Mouse (Mus musculus): ENCODE results near the gene Ninj1.

The Ninj1 gene

GRCm38 (mm10) chr13:49187288-49188218 lies at the start of gene Ninj1:
Gene Ninj1 (plus strand): TSS chr13:49187485.
- DNase-seq (ENCODE audit: low spot score): peak; percentile 91

GRCm38 (mm10) chr13:49140567-49140966 lies 46.7 kb upstream of the Ninj1 start:
- DNase-seq (ENCODE audit: low spot score): no peak

GRCm38 (mm10) chr13:49142396-49142795 lies 44.9 kb upstream of the Ninj1 start:
- no peak for DNase-seq (ENCODE audit: low spot score)

GRCm38 (mm10) chr13:49143323-49143722 lies 44.0 kb upstream of the Ninj1 start:
- DNase-seq (ENCODE audit: low spot score): no peak

- no peak for DNase-seq (ENCODE audit: low spot score)
Measured at GRCm38 (mm10) chr13:49144451-49144850, 42.8 kb upstream of the Ninj1 start.

- DNase-seq (ENCODE audit: low spot score): no peak
Measured at GRCm38 (mm10) chr13:49145396-49145795, 41.9 kb upstream of the Ninj1 start.

GRCm38 (mm10) chr13:49146040-49146697 lies 41.1 kb upstream of the Ninj1 start:
- DNase-seq (ENCODE audit: low spot score): no peak

- DNase-seq (ENCODE audit: low spot score): no peak
Measured at GRCm38 (mm10) chr13:49146698-49147006, 40.6 kb upstream of the Ninj1 start.

GRCm38 (mm10) chr13:49147007-49147857 lies 40.1 kb upstream of the Ninj1 start:
- DNase-seq (ENCODE audit: low spot score): peak; percentile 2

- peak; percentile 39 for DNase-seq (ENCODE audit: low spot score)
Measured at GRCm38 (mm10) chr13:49147858-49148226, 39.4 kb upstream of the Ninj1 start, which contains the start of gene Wnk2. Gene Wnk2 (minus strand): TSS chr13:49148014.

GRCm38 (mm10) chr13:49148687-49149086 lies 38.6 kb upstream of the Ninj1 start:
- DNase-seq (ENCODE audit: low spot score): no peak

- DNase-seq (ENCODE audit: low spot score): no peak
Measured at GRCm38 (mm10) chr13:49154028-49154427, 33.3 kb upstream of the Ninj1 start.

- DNase-seq (ENCODE audit: low spot score): no peak
Measured at GRCm38 (mm10) chr13:49154621-49155020, 32.7 kb upstream of the Ninj1 start.

GRCm38 (mm10) chr13:49156645-49157044 lies 30.6 kb upstream of the Ninj1 start:
- DNase-seq (ENCODE audit: low spot score): no peak

GRCm38 (mm10) chr13:49158040-49158713 lies 29.1 kb upstream of the Ninj1 start:
- no peak for DNase-seq (ENCODE audit: low spot score)

- DNase-seq (ENCODE audit: low spot score): no peak
Measured at GRCm38 (mm10) chr13:49161236-49161635, 26.0 kb upstream of the Ninj1 start.

- DNase-seq (ENCODE audit: low spot score): no peak
Measured at GRCm38 (mm10) chr13:49162722-49163121, 24.6 kb upstream of the Ninj1 start.

GRCm38 (mm10) chr13:49163645-49164044 lies 23.6 kb upstream of the Ninj1 start:
- DNase-seq (ENCODE audit: low spot score): no peak

GRCm38 (mm10) chr13:49167081-49167480 lies 20.2 kb upstream of the Ninj1 start:
- no peak for DNase-seq (ENCODE audit: low spot score)

- peak; percentile 49 for DNase-seq (ENCODE audit: low spot score)
Measured at GRCm38 (mm10) chr13:49169448-49170207, 17.7 kb upstream of the Ninj1 start.

GRCm38 (mm10) chr13:49170623-49171022 lies 16.7 kb upstream of the Ninj1 start:
- no peak for DNase-seq (ENCODE audit: low spot score)
